Mouse (Mus musculus): ENCODE data around the gene Coasy. TPM values are rescaled to one million over a fixed set of nuclear protein-coding genes. Genes with fewer than 3 reads are reported as not detected.

Gene Coasy
- polyA plus RNA-seq, 1 experiment: 44.5 TPM

- no peak for TF ChIP-seq GATA1 (IDR thresholded peaks at IDR 0.05; ENCODE audit: low read length)
Observed at GRCm38 (mm10) chr11:101057860-101058259, 24.5 kb upstream of the Coasy start.

- no peak for TF ChIP-seq GATA1 (IDR thresholded peaks at IDR 0.05; ENCODE audit: low read length)
Observed at GRCm38 (mm10) chr11:101058726-101059125, 23.6 kb upstream of the Coasy start.

- no peak for TF ChIP-seq GATA1 (IDR thresholded peaks at IDR 0.05; ENCODE audit: low read length)
Observed at GRCm38 (mm10) chr11:101059473-101059872, 22.9 kb upstream of the Coasy start.

GRCm38 (mm10) chr11:101060126-101060525 lies 22.2 kb upstream of the Coasy start:
- TF ChIP-seq GATA1 (IDR thresholded peaks at IDR 0.05; ENCODE audit: low read length): no peak

GRCm38 (mm10) chr11:101061049-101061448 lies 21.3 kb upstream of the Coasy start:
- no peak for TF ChIP-seq GATA1 (IDR thresholded peaks at IDR 0.05; ENCODE audit: low read length)

GRCm38 (mm10) chr11:101062165-101062884 lies 20.0 kb upstream of the Coasy start:
- TF ChIP-seq GATA1 (IDR thresholded peaks at IDR 0.05; ENCODE audit: low read length): no peak

GRCm38 (mm10) chr11:101062971-101063675 lies 19.2 kb upstream of the Coasy start:
- no peak for TF ChIP-seq GATA1 (IDR thresholded peaks at IDR 0.05; ENCODE audit: low read length)

- TF ChIP-seq GATA1 (IDR thresholded peaks at IDR 0.05; ENCODE audit: low read length): peak; percentile 36
Observed at GRCm38 (mm10) chr11:101063676-101064327, 18.6 kb upstream of the Coasy start.

GRCm38 (mm10) chr11:101064462-101064861 lies 17.9 kb upstream of the Coasy start:
- TF ChIP-seq GATA1 (IDR thresholded peaks at IDR 0.05; ENCODE audit: low read length): no peak

- TF ChIP-seq GATA1 (IDR thresholded peaks at IDR 0.05; ENCODE audit: low read length): no peak
Observed at GRCm38 (mm10) chr11:101065002-101065401, 17.4 kb upstream of the Coasy start.

- no peak for TF ChIP-seq GATA1 (IDR thresholded peaks at IDR 0.05; ENCODE audit: low read length)
Observed at GRCm38 (mm10) chr11:101066549-101067412, 15.6 kb upstream of the Coasy start.

- no peak for TF ChIP-seq GATA1 (IDR thresholded peaks at IDR 0.05; ENCODE audit: low read length)
Observed at GRCm38 (mm10) chr11:101069391-101070188, 12.8 kb upstream of the Coasy start, which contains the start of gene Naglu. Naglu (plus strand) TSS chr11:101070012.

GRCm38 (mm10) chr11:101070189-101070527 lies 12.2 kb upstream of the Coasy start:
- no peak for TF ChIP-seq GATA1 (IDR thresholded peaks at IDR 0.05; ENCODE audit: low read length)

GRCm38 (mm10) chr11:101070987-101071386 lies 11.4 kb upstream of the Coasy start:
- no peak for TF ChIP-seq GATA1 (IDR thresholded peaks at IDR 0.05; ENCODE audit: low read length)
